8 mouse cellular contexts compared by ENCODE assay signal in genomic region chr3:40745661-40746547, GRCm38 (mm10). TPM values are rescaled to one million over a fixed set of nuclear protein-coding genes. Genes with fewer than 3 reads are reported as not detected.
DNase-seq lines count a peak whose midpoint lies in the region; ATAC-seq and TF ChIP-seq lines count a peak whose summit lies in the region.

No protein-coding gene starts in this region.

- peak overlapping the region; percentile 90 for H3K27ac ChIP-seq in heart, adult 2 months
- H3K27ac ChIP-seq in MEL (ENCODE audit: control insufficient read depth, low read depth, low read length): peak overlapping the region; percentile 68
- peak overlapping the region; percentile 65; the same call in 1 of the 2 replicates for H3K27ac ChIP-seq in embryonic facial prominence, embryonic 12.5 days
- H3K27ac ChIP-seq in hindbrain, embryonic 12.5 days: peak overlapping the region; percentile 96
- peak overlapping the region; percentile 69 for H3K27ac ChIP-seq in lung, embryonic 14.5 days (ENCODE audit: low read depth)

- peak overlapping the region; percentile 97 for H3K4me3 ChIP-seq in heart, adult 2 months
- H3K4me3 ChIP-seq in MEL (ENCODE audit: control insufficient read depth in 1 of 2, insufficient read depth in 1 of 2, low read depth in 2 of 2, low read length in 2 of 2): peak overlapping the region; percentile 88 to 100
- peak overlapping the region; percentile 57 for H3K4me3 ChIP-seq in embryonic facial prominence, embryonic 12.5 days
- H3K4me3 ChIP-seq in hindbrain, embryonic 12.5 days: peak overlapping the region; percentile 81
- H3K4me3 ChIP-seq in lung, embryonic 14.5 days (ENCODE audit: low read depth, low read length): peak overlapping the region; percentile 60

- 2% methylated on average over 37 of the region's 37 CpGs for WGBS in heart, adult 2 months
- 4% methylated on average over 37 of the region's 37 CpGs for WGBS in embryonic facial prominence, embryonic 12.5 days
- WGBS in hindbrain, embryonic 12.5 days: 2% methylated on average over 37 of the region's 37 CpGs
- WGBS in lung, embryonic 14.5 days: 2% methylated on average over 37 of the region's 37 CpGs

- TF ChIP-seq POLR2A in heart, adult 2 months (IDR thresholded peaks at IDR 0.05; ENCODE audit: insufficient read depth, low read depth, low read length): no peak
- TF ChIP-seq POLR2A in MEL (IDR thresholded peaks at IDR 0.05; ENCODE audit: control insufficient read depth in 1 of 2, insufficient read depth in 1 of 2, low read depth in 1 of 2, low read length in 2 of 2, poor library complexity in 1 of 2): no peak; a peak in 1 of 4 replicates

- no peak for DNase-seq in heart, adult 2 months
- no peak for DNase-seq in heart, postnatal 25 days (ENCODE audit: low spot score)
- DNase-seq in MEL (ENCODE audit: low read depth, low spot score): peak; percentile 68
- peak; percentile 39 for DNase-seq in lung, embryonic 14.5 days
- DNase-seq in retina, embryonic 14.5 days (ENCODE audit: low spot score): peak; percentile 68
- DNase-seq in ovary, postnatal 10 days (ENCODE audit: low spot score): no peak

- peaks cover 6% of the 10 kb centered on the region for H3K4me1 ChIP-seq in heart, adult 2 months (ENCODE audit: control insufficient read depth, insufficient read depth, low read length)
- H3K4me1 ChIP-seq in MEL (ENCODE audit: control insufficient read depth in 1 of 2, insufficient read depth in 2 of 2, low read length in 2 of 2): peaks cover 5 to 17% of the 10 kb centered on the region in 2 experiments
- peaks cover 3% of the 10 kb centered on the region; the same call in 1 of the 2 replicates for H3K4me1 ChIP-seq in embryonic facial prominence, embryonic 12.5 days
- H3K4me1 ChIP-seq in hindbrain, embryonic 12.5 days: peaks cover 13% of the 10 kb centered on the region
- H3K4me1 ChIP-seq in lung, embryonic 14.5 days (ENCODE audit: insufficient read depth): no peaks in the 10 kb centered on the region; the same call in 1 of the 2 replicates

- TF ChIP-seq CTCF in heart, adult 2 months (IDR thresholded peaks at IDR 0.05): no peak
- TF ChIP-seq CTCF in MEL (IDR thresholded peaks at IDR 0.05 in 2 of 3, conservative IDR thresholded peaks at IDR 0.05 in 1 of 3; ENCODE audit: control insufficient read depth in 1 of 3, insufficient read depth in 1 of 3, low read depth in 2 of 3, low read length in 3 of 3, poor library complexity in 1 of 3, severe bottlenecking in 1 of 3): no peak
- TF ChIP-seq CTCF in lung, embryonic 14.5 days (IDR thresholded peaks at IDR 0.05; ENCODE audit: low read depth): no peak

- H3K4me2 ChIP-seq in embryonic facial prominence, embryonic 12.5 days (replicated peaks): peak overlapping the region; percentile 93
- H3K4me2 ChIP-seq in hindbrain, embryonic 12.5 days (replicated peaks): peak overlapping the region; percentile 80
- peak overlapping the region; percentile 93 for H3K4me2 ChIP-seq in lung, embryonic 14.5 days

- no peak; the same call in none of the 2 replicates for ATAC-seq in embryonic facial prominence, embryonic 12.5 days (ENCODE audit: insufficient number of reproducible peaks, insufficient read depth, low FRiP score, low TSS enrichment)
- ATAC-seq in hindbrain, embryonic 12.5 days (ENCODE audit: low FRiP score): peak; percentile 75
- ATAC-seq in lung, embryonic 14.5 days (ENCODE audit: insufficient read depth): peak; percentile 40

- TF ChIP-seq EP300 in heart, adult 2 months (IDR thresholded peaks at IDR 0.05; ENCODE audit: insufficient read depth, low read depth, low read length): no peak
- no peak; a peak in 1 of 4 replicates for TF ChIP-seq EP300 in MEL (IDR thresholded peaks at IDR 0.05; ENCODE audit: low read depth in 1 of 2, low read length in 2 of 2)

- no peaks in the 10 kb centered on the region; the same call in 1 of the 2 replicates for H3K36me3 ChIP-seq in heart, adult 2 months (ENCODE audit: control insufficient read depth, insufficient read depth, low read length)
- H3K36me3 ChIP-seq in MEL (ENCODE audit: control insufficient read depth in 1 of 2, insufficient read depth in 2 of 2, low read length in 2 of 2): peaks cover 0 to 21% of the 10 kb centered on the region in 2 experiments; a peak in 2 of 4 replicates
- no peaks in the 10 kb centered on the region for H3K36me3 ChIP-seq in embryonic facial prominence, embryonic 12.5 days
- no peaks in the 10 kb centered on the region for H3K36me3 ChIP-seq in hindbrain, embryonic 12.5 days
- no peaks in the 10 kb centered on the region for H3K36me3 ChIP-seq in lung, embryonic 14.5 days (ENCODE audit: insufficient read depth)

- intact Hi-C loops in heart, adult 2 months (cut with DNase I): loop anchor here (2.0 to 5.0 kb wide), 4 partner anchors 53 to 336 kb away; partner anchors contain the start of genes Larp1b and Pgrmc2
- intact Hi-C loops in heart, postnatal 25 days (cut with DNase I): loop anchor here (5.0 to 10.0 kb wide), 5 partner anchors 51 to 1861 kb away; partner anchors contain the start of genes Fat4 and Pgrmc2

- no peaks in the 10 kb centered on the region for H3K79me2 ChIP-seq in heart, adult 2 months (replicated peaks; ENCODE audit: control insufficient read depth, insufficient read depth, low read length)
- H3K79me2 ChIP-seq in MEL (ENCODE audit: control insufficient read depth, insufficient read depth, low read length, poor library complexity): peaks cover 14% of the 10 kb centered on the region

- TF ChIP-seq RAD21 in MEL (IDR thresholded peaks at IDR 0.05; ENCODE audit: low read depth, low read length): no peak

- H3K9me3 ChIP-seq in MEL (replicated peaks; ENCODE audit: insufficient read depth, low read length): no peaks in the 10 kb centered on the region
- no peaks in the 10 kb centered on the region for H3K9me3 ChIP-seq in embryonic facial prominence, embryonic 12.5 days
- no peaks in the 10 kb centered on the region for H3K9me3 ChIP-seq in hindbrain, embryonic 12.5 days (replicated peaks)
- H3K9me3 ChIP-seq in lung, embryonic 14.5 days (ENCODE audit: low read depth, low read length): no peaks in the 10 kb centered on the region

- H3K9ac ChIP-seq in heart, adult 2 months (ENCODE audit: low read depth, low read length): peak overlapping the region; percentile 93
- H3K9ac ChIP-seq in MEL (ENCODE audit: control insufficient read depth, low read depth, low read length, poor library complexity, severe bottlenecking): peak overlapping the region; percentile 78
- peak overlapping the region; percentile 50 for H3K9ac ChIP-seq in embryonic facial prominence, embryonic 12.5 days
- peak overlapping the region; percentile 85 for H3K9ac ChIP-seq in hindbrain, embryonic 12.5 days
- peak overlapping the region; percentile 62 for H3K9ac ChIP-seq in lung, embryonic 14.5 days

- no peaks in the 10 kb centered on the region for H3K27me3 ChIP-seq in heart, adult 2 months (ENCODE audit: control insufficient read depth, insufficient read depth, low read length)
- H3K27me3 ChIP-seq in MEL (ENCODE audit: control insufficient read depth in 1 of 2, insufficient read depth in 2 of 2, low read length in 2 of 2): no peaks in the 10 kb centered on the region
- H3K27me3 ChIP-seq in embryonic facial prominence, embryonic 12.5 days: peaks cover 3% of the 10 kb centered on the region; the same call in 1 of the 2 replicates
- no peaks in the 10 kb centered on the region for H3K27me3 ChIP-seq in hindbrain, embryonic 12.5 days
- H3K27me3 ChIP-seq in lung, embryonic 14.5 days (ENCODE audit: insufficient read depth, low read length): peaks cover 4% of the 10 kb centered on the region; the same call in 1 of the 2 replicates

TF ChIP-seq in MEL, 35 proteins besides CTCF, POLR2A, EP300 and RAD21 (continues in another document):
- peak; percentile 74 for TF ChIP-seq MXI1 (IDR thresholded peaks at IDR 0.05; ENCODE audit: low read depth, low read length)
- no peak for TF ChIP-seq NRF1 (IDR thresholded peaks at IDR 0.05; ENCODE audit: insufficient read depth, low read depth, low read length, poor library complexity, severe bottlenecking)
- TF ChIP-seq UBTF (IDR thresholded peaks at IDR 0.05; ENCODE audit: borderline replicate concordance, insufficient read depth, low read depth, low read length): no peak
- TF ChIP-seq HCFC1 (IDR thresholded peaks at IDR 0.05; ENCODE audit: low read depth, low read length): 0 out of 2 replicates have a peak, but pooled peaks have one; percentile 11
- TF ChIP-seq RCOR1 (IDR thresholded peaks at IDR 0.05; ENCODE audit: low read depth, low read length): no peak

RNA-seq across cellular contexts. Expression of gene Hspa4l, which starts 1.6 kb away (rescaled TPM):
- total RNA-seq in heart, adult 2 months (2021): 10 to 100 TPM; 52.9 to 55.4 TPM
- 6.8 and 11.9 TPM in 2 replicates for polyA plus RNA-seq in heart, adult 2 months (2012; rRNA removed)
- total RNA-seq in heart, postnatal 25 days (2021): 10 to 100 TPM; 45.8 to 60.2 TPM
- total RNA-seq in MEL (2012; rRNA removed): 35.7 and 37.4 TPM in 2 replicates
- polyA plus RNA-seq in MEL (2012; ENCODE audit: insufficient read depth in 1 of 2, insufficient read length in 2 of 2, low read depth in 1 of 2, low replicate concordance in 2 of 2, missing spikeins in 1 of 2): 10 to 100 TPM; 19.2 to 37.2 TPM
- 13.0 and 15.3 TPM in 2 replicates for polyA plus RNA-seq in embryonic facial prominence, embryonic 12.5 days (2016; fragmentation: Nextera tagmentation; extraction: Ambion mirVana)
- polyA plus RNA-seq in hindbrain, embryonic 12.5 days (2016; fragmentation: Nextera tagmentation; extraction: Ambion mirVana): 62.1 and 64.8 TPM in 2 replicates
- polyA plus RNA-seq in lung, embryonic 14.5 days (2014; fragmentation: Nextera tagmentation; extraction: Ambion mirVana): 11.4 TPM in 2 replicates

RNA-seq across cellular contexts. Expression of gene Slc25a31, which starts 37.2 kb away (rescaled TPM):
- total RNA-seq in heart, adult 2 months (2021): under 1 TPM; 0.16 to 0.29 TPM
- 0.18 and 0.37 TPM in 2 replicates for polyA plus RNA-seq in heart, adult 2 months (2012; rRNA removed)
- under 1 TPM in 1 of 2 experiments, not detected in 1; 0.11 TPM for total RNA-seq in heart, postnatal 25 days (2021)
- total RNA-seq in MEL (2012; rRNA removed): not detected in 2 replicates
- polyA plus RNA-seq in MEL (2012; ENCODE audit: insufficient read depth in 1 of 2, insufficient read length in 2 of 2, low read depth in 1 of 2, low replicate concordance in 2 of 2, missing spikeins in 1 of 2): not detected
- polyA plus RNA-seq in embryonic facial prominence, embryonic 12.5 days (2016; fragmentation: Nextera tagmentation; extraction: Ambion mirVana): 0.14 and 0.24 TPM in 2 replicates
- 0.39 and 0.46 TPM in 2 replicates for polyA plus RNA-seq in hindbrain, embryonic 12.5 days (2016; fragmentation: Nextera tagmentation; extraction: Ambion mirVana)
- 0.31 TPM in 1 of 2 replicates, not detected in the other for polyA plus RNA-seq in lung, embryonic 14.5 days (2014; fragmentation: Nextera tagmentation; extraction: Ambion mirVana)

RNA-seq across cellular contexts. Expression of gene Plk4, which starts 53.9 kb away (rescaled TPM):
- 1 to 10 TPM; 1.1 to 1.5 TPM for total RNA-seq in heart, adult 2 months (2021)
- polyA plus RNA-seq in heart, adult 2 months (2012; rRNA removed): 1.5 TPM in 2 replicates
- 1 to 10 TPM; 1.7 to 2.8 TPM for total RNA-seq in heart, postnatal 25 days (2021)
- 60.3 and 71.0 TPM in 2 replicates for total RNA-seq in MEL (2012; rRNA removed)
- 100 to 1,000 TPM in 1 of 2 experiments, 10 to 100 TPM in 1; 57.6 to 381 TPM for polyA plus RNA-seq in MEL (2012; ENCODE audit: insufficient read depth in 1 of 2, insufficient read length in 2 of 2, low read depth in 1 of 2, low replicate concordance in 2 of 2, missing spikeins in 1 of 2)
- polyA plus RNA-seq in embryonic facial prominence, embryonic 12.5 days (2016; fragmentation: Nextera tagmentation; extraction: Ambion mirVana): 64.1 and 70.6 TPM in 2 replicates
- 40.9 and 43.0 TPM in 2 replicates for polyA plus RNA-seq in hindbrain, embryonic 12.5 days (2016; fragmentation: Nextera tagmentation; extraction: Ambion mirVana)
- polyA plus RNA-seq in lung, embryonic 14.5 days (2014; fragmentation: Nextera tagmentation; extraction: Ambion mirVana): 76.3 and 79.4 TPM in 2 replicates

Comparison
In these comparisons a context has a peak if more than half of its experiments do, and no peak if none do; other contexts are left out.
1. DNase-seq: peak in MEL (single experiment), lung, embryonic 14.5 days (single experiment) and retina, embryonic 14.5 days (single experiment); none in heart, adult 2 months (0 of 2), heart, postnatal 25 days (single experiment) and ovary, postnatal 10 days (single experiment).
2. RNA of gene Plk4, which starts 53.9 kb away (polyA plus RNA-seq): 57.6 to 381 TPM in MEL, 76.3 to 79.4 TPM in lung, embryonic 14.5 days, 64.1 to 70.6 TPM in embryonic facial prominence, embryonic 12.5 days and 40.9 to 43.0 TPM in hindbrain, embryonic 12.5 days; 1.5 TPM in heart, adult 2 months; every median in the first group is over 10 times any median in the second.
3. Peak in every context shown above with its lines, with median percentiles within 50 percentile points of each other: H3K27ac ChIP-seq, H3K4me3 ChIP-seq, H3K9ac ChIP-seq and H3K4me2 ChIP-seq.